Mouse (Mus musculus): Measurements from ENCODE around the gene Gpd1. TPM values are rescaled to one million over a fixed set of nuclear protein-coding genes. Genes with fewer than 3 reads are reported as not detected.
"Not testable (repeated sequence)": the region's sequence is repeated elsewhere in the genome, so short reads cannot be mapped to it uniquely, and the experiment has no call there.

The Gpd1 gene
- total and polyA plus RNA-seq, 3 experiments = 0.24 to 0.56 (median 0.25) TPM

GRCm38 (mm10) chr15:99725341-99726155 lies 8.2 kb downstream of the Gpd1 start, which contains the start of gene Cox14 (continued):
- TF ChIP-seq SIN3A (IDR thresholded peaks at IDR 0.05; ENCODE audit: low read length) = peak; percentile 85; the same call in 1 of the 2 replicates
- TF ChIP-seq E2F4 (IDR thresholded peaks at IDR 0.05; ENCODE audit: insufficient replicate concordance, low read depth, low read length) = no peak
- TF ChIP-seq JUND (conservative IDR thresholded peaks at IDR 0.05; ENCODE audit: low read depth, low read length) = peak; percentile 75
- TF ChIP-seq EP300 (IDR thresholded peaks at IDR 0.05; ENCODE audit: low read length) = no peak
- peak; percentile 42; the same call in 1 of the 2 replicates for TF ChIP-seq BHLHE40 (IDR thresholded peaks at IDR 0.05; ENCODE audit: low read depth, low read length)
- TF ChIP-seq MXI1 (IDR thresholded peaks at IDR 0.05; ENCODE audit: low read depth, low read length) = peak; percentile 75
- no peak; the same call in none of the 2 replicates for TF ChIP-seq POLR2AphosphoS2 (IDR thresholded peaks at IDR 0.05; ENCODE audit: low read depth, low read length)
- TF ChIP-seq NELFE (IDR thresholded peaks at IDR 0.05; ENCODE audit: low read depth, low read length) = peak; percentile 74
- TF ChIP-seq CTCF (conservative IDR thresholded peaks at IDR 0.05 in 1 of 2, IDR thresholded peaks at IDR 0.05 in 1 of 2; ENCODE audit: low read depth in 2 of 2, low read length in 2 of 2) = peak; percentile 82 to 95
- peak; percentile 89 for TF ChIP-seq POLR2A (IDR thresholded peaks at IDR 0.05; ENCODE audit: low read depth, low read length)
- peak; percentile 79; the same call in 1 of the 2 replicates for TF ChIP-seq TBP (conservative IDR thresholded peaks at IDR 0.05; ENCODE audit: low read depth, low read length)

GRCm38 (mm10) chr15:99726549-99726948 lies 9.2 kb downstream of the Gpd1 start:
- in situ Hi-C loops (cut with MboI; ENCODE audit: low pct_ligation_motif_present, low pct_unique_long_range_greater_than_20kb, low sequenced_read_pairs) (loop anchor here (5.0 kb wide), 2 partner anchors 46 to 181 kb away; partner anchors contain the start of gene Cers5), dilution Hi-C loops (cut with MboI; ENCODE audit: extremely low pct_ligation_motif_present, extremely low pct_unique_long_range_greater_than_20kb, low sequenced_read_pairs) (no loop called here)
- Histone ChIP-seq H3K27me3 (replicated peaks) (no peaks in the 10 kb centered on the region), H3K79me2 (replicated peaks; ENCODE audit: control insufficient read depth, extremely low read depth, insufficient read depth, poor library complexity, severe bottlenecking) (peaks cover 11% of the 10 kb centered on the region; the same call in 1 of the 2 replicates), H3K4me1 (ENCODE audit: control insufficient read depth in 1 of 2, insufficient read depth in 2 of 2) (peaks cover 4 to 23% of the 10 kb centered on the region in 2 experiments; a peak in 2 of 4 replicates), H3K9ac (ENCODE audit: insufficient read depth, low read depth) (peak overlapping the region; percentile 72), H3K4me2 (ENCODE audit: insufficient read depth, low read depth, poor library complexity, severe bottlenecking) (peak overlapping the region; percentile 81), H3K4me3 (replicated peaks in 1 of 3; ENCODE audit: low read depth in 2 of 3, low read length in 2 of 3, poor library complexity in 1 of 3) (peak overlapping the region; percentile 41 to 98 (median 83)), H3K27ac (ENCODE audit: insufficient read depth, low read depth) (no peak overlapping the region), H3K9me3 (replicated peaks; ENCODE audit: low read length) (peaks cover 4% of the 10 kb centered on the region), H3K36me3 (replicated peaks in 1 of 2; ENCODE audit: control insufficient read depth in 1 of 2, insufficient read depth in 1 of 2, low read length in 1 of 2) (peaks cover 14 to 56% of the 10 kb centered on the region in 2 experiments)
- TF ChIP-seq RCOR1 (conservative IDR thresholded peaks at IDR 0.05; ENCODE audit: low read depth, low read length) = no peak
- no peak for TF ChIP-seq MYC (IDR thresholded peaks at IDR 0.05; ENCODE audit: low read depth, low read length)
- TF ChIP-seq E2F4 (IDR thresholded peaks at IDR 0.05; ENCODE audit: insufficient replicate concordance, low read depth, low read length) = no peak
- TF ChIP-seq SMC3 (IDR thresholded peaks at IDR 0.05; ENCODE audit: low read depth, low read length) = no peak
- TF ChIP-seq ZNF384 (IDR thresholded peaks at IDR 0.05; ENCODE audit: low read depth, low read length) = no peak
- no peak for TF ChIP-seq RAD21 (IDR thresholded peaks at IDR 0.05; ENCODE audit: low read depth, low read length)
- no peak for DNase-seq (ENCODE audit: extremely low read depth)

- dilution Hi-C loops (cut with MboI; ENCODE audit: extremely low pct_ligation_motif_present, extremely low pct_unique_long_range_greater_than_20kb, low sequenced_read_pairs); H3K27me3 ChIP-seq (replicated peaks); H3K4me3 ChIP-seq (replicated peaks in 1 of 3; ENCODE audit: low read depth in 2 of 3, low read length in 2 of 3, poor library complexity in 1 of 3); H3K27ac ChIP-seq (ENCODE audit: insufficient read depth, low read depth); H3K9ac ChIP-seq (ENCODE audit: insufficient read depth, low read depth); H3K9me3 ChIP-seq (replicated peaks; ENCODE audit: low read length): not testable (repeated sequence)
- in situ Hi-C loops (cut with MboI; ENCODE audit: low pct_ligation_motif_present, low pct_unique_long_range_greater_than_20kb, low sequenced_read_pairs) = loop anchor here (5.0 kb wide), 2 partner anchors 45 to 180 kb away; partner anchors contain the start of gene Cers5
- peak overlapping the region; percentile 81; the same call in 1 of the 2 replicates for H3K4me2 ChIP-seq (ENCODE audit: insufficient read depth, low read depth, poor library complexity, severe bottlenecking)
- peaks cover 11% of the 10 kb centered on the region; the same call in 1 of the 2 replicates for H3K79me2 ChIP-seq (replicated peaks; ENCODE audit: control insufficient read depth, extremely low read depth, insufficient read depth, poor library complexity, severe bottlenecking)
- peak; percentile 24 for DNase-seq (ENCODE audit: extremely low read depth)
- H3K4me1 ChIP-seq (ENCODE audit: control insufficient read depth in 1 of 2, insufficient read depth in 2 of 2) = peaks cover 4 to 23% of the 10 kb centered on the region in 2 experiments; a peak in 2 of 4 replicates
- peak; percentile 50 for TF ChIP-seq ZNF384 (IDR thresholded peaks at IDR 0.05; ENCODE audit: low read depth, low read length)
- H3K36me3 ChIP-seq (replicated peaks in 1 of 2; ENCODE audit: control insufficient read depth in 1 of 2, insufficient read depth in 1 of 2, low read length in 1 of 2) = peaks cover 16 to 56% of the 10 kb centered on the region in 2 experiments
These were observed 9.7 kb downstream of the Gpd1 start for GRCm38 (mm10) chr15:99727039-99727438.
